ENCODE assay signal across 1 mouse cellular context in the genomic region with DNA sequence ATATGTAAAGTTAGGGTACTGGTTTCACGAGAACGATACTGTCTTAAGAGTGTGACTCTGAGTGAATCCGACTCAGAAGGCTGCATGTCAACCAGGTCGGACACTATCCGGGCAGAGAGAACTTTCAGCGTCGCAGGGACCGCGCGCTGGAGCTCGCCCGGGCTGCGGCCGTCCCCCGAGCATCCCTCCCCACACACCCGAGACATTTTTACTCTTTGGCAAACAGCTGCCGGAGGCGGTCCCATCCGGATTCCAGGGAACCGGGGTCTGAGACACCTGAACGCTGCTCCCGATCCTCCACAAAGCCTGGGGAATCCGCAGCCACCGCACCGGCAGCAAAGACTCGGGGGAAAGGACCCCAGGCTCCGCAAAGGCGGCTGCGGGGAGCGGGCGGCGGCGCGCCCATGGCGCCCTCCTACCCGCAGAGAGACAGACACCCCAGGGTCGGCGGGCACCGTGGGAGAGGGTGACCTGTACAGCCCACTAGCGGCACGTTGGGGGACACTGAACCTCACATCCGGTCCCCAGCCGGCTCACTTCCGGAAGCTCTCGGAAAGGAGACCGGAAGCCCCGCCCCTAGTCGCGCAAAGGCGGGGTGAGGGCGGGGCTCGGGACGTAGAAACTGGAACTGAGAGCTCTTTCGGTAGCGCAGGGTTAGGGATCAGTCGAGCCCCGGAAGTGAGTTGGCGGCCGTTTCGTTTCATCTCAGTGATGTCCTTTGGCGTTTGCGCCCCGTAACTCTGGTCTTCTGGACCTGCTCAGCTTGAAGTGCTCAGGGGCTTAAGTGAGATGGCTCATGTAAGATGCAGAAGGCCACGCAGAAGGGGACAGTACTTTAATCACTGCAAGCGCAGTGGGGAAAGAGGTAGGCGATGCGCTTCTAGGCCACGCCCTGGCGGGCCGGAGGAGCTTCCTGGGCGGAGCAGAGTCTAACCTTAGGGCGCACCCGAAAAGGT.
TF ChIP-seq lines count a peak whose summit lies in the region.

A gene (minus strand): TSS at position 535 of the 956 bp plus-strand sequence.

TF ChIP-seq in myocyte, 11 proteins besides CTCF, POLR2A, EP300 and RAD21 (continued from another document):
- TF ChIP-seq CEBPB (IDR thresholded peaks at IDR 0.05; ENCODE audit: insufficient read depth, poor library complexity, severe bottlenecking) (no peak), E2F4 (IDR thresholded peaks at IDR 0.05; ENCODE audit: insufficient read depth) (no peak), POLR2AphosphoS2 (IDR thresholded peaks at IDR 0.05; ENCODE audit: insufficient read length, low read depth) (peak; percentile 79), USF1 (IDR thresholded peaks at IDR 0.05; ENCODE audit: low read depth) (no peak), REST (IDR thresholded peaks at IDR 0.05; ENCODE audit: insufficient read depth, insufficient read length) (no peak), TCF12 (IDR thresholded peaks at IDR 0.05; ENCODE audit: insufficient read depth, poor library complexity, severe bottlenecking) (no peak), TCF3 (IDR thresholded peaks at IDR 0.05; ENCODE audit: insufficient read length, low read depth) (no peak), MAX (IDR thresholded peaks at IDR 0.05; ENCODE audit: low read depth) (no peak)
